Mouse (Mus musculus): ENCODE data around the gene Phc2.

DNA sequence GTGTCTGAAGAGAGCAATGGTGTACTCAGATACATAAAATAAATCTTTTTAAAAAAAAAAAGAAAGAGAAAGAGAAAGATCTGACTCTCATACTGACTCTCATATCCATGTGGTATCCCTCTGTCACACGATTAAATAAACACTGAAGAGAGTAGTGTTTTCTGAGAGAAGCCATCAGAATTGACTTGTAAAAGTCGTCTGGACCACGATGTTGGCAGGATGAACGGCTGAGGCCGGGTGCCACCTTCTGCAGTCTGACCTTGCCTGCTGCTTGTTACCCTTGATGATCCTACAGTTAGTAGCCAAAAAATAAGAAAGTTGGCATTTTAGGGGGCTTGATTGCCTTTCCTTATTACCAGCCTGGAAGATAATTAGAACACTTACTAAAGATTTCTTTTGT, 78.3 kb downstream of the Phc2 start:
- TF ChIP-seq CTCF (IDR thresholded peaks at IDR 0.05; ENCODE audit: control insufficient read depth, insufficient read depth, insufficient replicate concordance, low read depth, low read length) (no peak), POLR2A (IDR thresholded peaks at IDR 0.05; ENCODE audit: control insufficient read depth, low read depth, low read length) (no peak)

Measured in testis, adult 2 months (tissue).